Mouse (Mus musculus) c-Kit-positive CD71-positive TER-119-positive erythroid progenitor cells, embryonic 14.5 days (primary cell): ENCODE results near the gene Fam163b.

ENCODE experiments used
- DNase-seq: peaks from one replicate; pipeline ENCODE4 v3.0.0-alpha.2; 2013; ENCODE audit warnings: low spot score

The Fam163b gene

DNA sequence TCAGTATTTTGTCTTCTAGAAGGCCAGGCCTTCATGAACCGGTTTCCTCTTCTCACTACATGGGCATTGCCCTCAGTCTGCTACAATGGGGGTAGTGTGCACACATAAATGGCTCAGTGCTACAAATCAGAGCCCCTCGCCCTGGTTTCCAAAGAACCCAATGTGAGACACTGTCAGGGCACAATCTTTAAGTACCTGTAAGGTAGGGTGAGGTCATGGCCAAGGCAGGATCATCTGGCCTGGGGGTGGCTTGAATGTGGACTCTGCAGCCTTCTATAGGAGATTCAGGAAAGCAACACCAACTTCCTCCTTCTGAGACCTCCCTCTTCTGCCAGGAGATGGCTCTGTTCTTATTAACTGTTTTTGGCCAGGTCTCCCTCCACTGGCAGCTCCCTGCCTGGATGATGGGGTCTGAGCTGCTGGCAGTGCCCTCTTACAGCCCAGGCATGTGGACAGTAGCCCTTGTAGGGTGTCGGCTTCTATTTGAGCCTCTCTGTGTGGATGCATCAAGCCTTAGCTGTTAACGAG lies 55.7 kb downstream of the Fam163b start:
- no peak for DNase-seq

DNA sequence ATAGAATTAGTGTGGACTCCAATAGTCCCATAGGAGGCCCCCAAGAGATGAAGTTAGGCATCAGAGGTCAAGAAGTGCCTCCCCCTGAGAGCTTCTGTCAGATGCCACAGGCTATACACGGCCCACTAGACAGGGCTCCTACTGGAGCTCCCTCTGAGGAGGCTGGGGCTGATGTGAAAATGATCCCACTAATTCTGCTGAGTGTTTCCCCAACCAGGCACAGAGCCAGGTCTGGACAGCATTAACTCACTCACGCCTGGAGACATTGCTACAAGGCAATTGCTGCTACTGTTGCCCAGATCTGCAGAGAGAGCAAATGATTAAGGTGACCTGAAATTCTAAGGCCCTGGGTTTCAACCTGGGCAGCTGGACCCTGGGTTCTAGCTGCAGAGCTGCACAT lies 56.5 kb downstream of the Fam163b start:
- no peak for DNase-seq

DNA sequence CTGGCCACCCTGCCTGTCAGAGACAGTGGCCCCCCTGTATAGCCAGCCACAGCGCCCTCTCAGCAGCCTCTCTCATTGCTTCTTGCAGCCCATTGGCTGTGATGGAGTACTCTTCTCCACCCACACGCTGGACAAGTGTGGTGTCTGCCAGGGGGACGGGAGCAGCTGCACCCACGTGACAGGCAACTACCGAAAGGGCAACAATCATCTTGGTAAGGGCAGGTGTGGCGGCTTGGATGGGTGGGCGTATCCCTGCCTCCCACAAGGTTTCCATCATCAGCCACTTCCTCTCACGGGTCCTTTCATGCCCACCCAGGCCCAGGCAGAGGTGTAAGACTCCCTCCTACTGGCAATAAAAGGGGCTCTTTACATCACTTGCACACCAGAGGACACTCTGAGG lies 57.3 kb downstream of the Fam163b start:
- no peak for DNase-seq

DNA sequence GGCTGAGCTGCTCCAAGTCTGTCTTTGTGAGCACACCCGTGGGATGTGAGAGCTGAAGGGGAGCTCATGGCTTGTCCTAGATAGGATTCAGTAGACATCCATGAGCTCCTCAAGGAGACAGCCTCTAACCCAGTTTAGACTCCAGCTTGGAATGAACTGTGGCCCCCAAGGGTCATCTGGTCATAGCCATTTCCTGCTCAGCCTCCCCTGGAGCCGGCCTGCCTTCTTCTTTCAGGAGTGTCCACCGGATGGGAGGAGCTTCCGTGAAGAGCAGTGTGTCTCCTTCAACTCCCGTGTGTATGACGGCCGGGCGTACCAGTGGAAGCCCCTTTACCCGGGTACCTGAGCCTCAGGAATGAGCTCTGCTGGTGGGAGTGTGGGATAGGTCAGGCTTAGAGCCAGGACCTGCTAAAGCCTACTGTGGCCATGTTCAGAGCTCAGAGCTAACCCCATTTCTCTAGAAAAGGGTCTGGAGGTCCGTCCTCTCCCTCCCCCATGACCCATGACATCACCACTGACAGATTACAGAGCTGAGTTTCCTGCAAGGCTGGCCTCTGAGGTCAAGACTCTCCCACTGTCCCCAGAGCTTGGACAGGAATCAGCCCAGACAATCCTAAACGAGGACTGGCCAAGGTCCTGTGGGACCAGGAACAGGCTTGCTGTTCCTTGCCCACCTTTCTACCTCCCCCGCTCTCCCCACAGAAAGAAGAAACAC lies 58.4 kb downstream of the Fam163b start:
- DNase-seq: no peak

DNA sequence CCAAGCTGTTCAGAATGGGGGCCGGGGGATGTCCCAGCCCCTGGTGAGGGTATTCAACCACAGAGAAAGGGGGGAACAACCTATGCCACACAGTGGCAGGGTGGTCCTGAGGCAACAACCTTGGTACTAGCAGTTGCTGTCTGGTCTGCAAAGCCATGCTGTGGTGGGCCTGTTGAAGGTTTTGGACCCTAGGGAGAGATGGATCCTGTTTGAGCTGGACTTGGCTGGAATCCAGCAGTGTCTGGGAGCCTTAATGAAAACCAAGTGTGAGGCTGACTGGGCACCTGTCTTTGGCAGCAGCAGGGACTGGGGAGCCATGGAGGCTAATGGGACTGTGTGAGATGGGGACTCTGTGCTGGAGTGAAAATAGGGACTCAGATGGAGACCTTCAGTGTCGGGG lies 62.6 kb downstream of the Fam163b start:
- no peak for DNase-seq

DNA sequence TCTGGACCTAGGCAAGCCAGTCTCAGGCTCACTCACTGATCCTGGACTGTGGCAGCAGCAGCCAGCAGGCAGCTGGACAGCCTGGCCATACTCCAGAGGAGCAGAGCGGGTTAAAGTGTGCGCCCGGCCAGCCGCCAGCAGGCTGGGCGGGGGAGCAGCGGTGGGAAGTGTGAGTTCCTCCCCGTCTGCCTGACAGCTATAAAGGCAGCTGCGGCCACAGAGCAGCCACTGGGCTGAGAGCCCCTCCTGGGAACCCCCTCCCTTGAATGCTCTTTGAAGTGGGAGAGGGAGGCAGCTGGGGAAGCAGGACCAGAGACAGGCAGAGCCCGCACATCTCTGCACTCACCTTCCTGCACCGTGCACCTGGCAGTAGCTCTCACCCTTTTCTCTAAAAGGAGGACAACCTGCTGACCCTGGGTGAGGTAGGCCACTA lies 63.1 kb downstream of the Fam163b start, which contains the start of gene Adamtsl2:
Adamtsl2 (plus strand) TSS at position 228 of the 433 bp plus-strand sequence.
- no peak for DNase-seq

DNA sequence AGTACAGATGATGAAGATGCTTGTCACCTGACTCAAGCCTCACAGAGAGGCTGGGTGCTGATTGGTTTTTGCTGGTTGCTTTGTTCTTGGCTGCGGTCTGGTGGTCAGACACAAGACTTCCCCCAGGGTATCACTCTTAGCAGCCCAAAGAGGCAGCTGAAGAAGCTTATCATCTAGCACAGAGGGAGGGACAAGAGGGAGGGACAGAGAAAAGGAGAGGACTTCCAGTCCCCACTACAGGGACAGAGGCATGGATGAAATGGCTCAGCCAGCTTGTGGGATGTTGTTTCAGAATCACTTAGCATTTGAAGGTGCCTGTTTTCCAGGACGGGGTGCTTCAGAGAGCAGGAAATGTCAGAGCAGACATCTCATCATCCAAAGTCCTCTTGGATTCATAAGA lies 64.0 kb downstream of the Fam163b start:
- DNase-seq: no peak

DNA sequence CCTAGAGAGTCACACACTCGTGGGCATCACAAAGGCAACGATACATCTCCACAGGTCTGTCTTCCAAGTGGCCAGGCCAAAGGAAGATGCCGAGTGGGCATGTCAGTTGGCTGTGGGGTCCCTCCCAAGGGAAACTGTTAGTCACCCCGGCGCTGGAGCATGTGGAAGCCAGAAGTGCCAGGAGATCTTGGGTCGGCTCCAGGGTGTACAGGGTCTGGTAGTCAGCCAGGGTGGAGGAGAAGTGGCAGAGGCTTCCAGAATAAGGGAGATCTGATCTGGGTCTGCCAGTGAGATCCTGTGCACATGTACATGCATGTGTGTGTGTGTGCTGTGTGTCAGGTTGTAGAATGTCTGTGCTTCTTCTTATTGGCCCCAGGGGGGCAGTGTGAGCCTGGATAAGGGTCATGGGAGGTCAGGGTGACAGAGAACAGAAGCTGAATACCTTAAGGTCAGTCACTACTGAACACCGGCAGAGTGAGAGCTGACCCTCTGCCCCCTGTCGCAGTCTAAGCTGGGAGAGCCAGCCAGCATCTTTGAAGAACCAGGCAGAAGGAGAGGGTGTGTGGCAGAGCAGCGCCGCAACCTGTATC lies 64.5 kb downstream of the Fam163b start:
- no peak for DNase-seq

DNA sequence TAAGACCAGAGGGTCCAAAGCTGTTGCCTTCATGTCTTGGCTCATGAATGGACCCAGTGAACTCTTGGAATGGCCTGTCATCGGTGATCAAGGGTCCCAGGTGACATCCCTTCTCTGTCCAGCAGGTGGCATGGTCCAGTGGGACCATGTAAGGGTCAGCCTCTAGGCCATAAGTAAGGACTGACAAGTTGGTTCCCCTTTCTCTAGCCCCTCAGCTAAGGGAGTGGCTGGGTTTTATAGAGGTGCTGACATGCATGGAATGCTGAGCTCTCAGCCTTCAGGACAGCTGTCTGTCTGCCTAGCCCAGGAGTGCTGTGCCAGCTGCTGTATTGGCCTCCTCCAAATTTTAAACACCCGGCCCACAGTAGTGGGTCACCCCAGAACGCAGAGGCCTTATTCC lies 66.8 kb downstream of the Fam163b start:
- DNase-seq: peak; percentile 6

DNA sequence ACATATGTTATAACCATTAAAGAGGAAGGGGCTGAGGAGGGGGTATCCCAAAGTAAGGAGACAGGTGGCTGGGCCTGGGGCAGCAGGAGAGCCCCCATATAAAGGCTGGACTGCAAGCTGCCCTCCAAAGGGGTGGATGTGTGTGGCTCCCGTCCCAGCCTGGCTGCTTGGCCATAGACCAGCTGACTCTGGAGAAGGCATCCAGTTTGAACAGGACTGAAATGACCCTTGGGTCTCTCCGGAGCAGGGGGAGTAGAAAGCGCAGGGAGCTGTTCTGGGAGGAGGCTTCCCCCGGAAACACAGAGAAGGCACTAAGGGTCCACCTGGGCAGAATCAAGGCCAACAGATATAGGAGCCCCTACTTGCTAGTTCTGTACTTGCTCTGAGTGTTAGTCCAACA lies 67.5 kb downstream of the Fam163b start:
- no peak for DNase-seq

DNA sequence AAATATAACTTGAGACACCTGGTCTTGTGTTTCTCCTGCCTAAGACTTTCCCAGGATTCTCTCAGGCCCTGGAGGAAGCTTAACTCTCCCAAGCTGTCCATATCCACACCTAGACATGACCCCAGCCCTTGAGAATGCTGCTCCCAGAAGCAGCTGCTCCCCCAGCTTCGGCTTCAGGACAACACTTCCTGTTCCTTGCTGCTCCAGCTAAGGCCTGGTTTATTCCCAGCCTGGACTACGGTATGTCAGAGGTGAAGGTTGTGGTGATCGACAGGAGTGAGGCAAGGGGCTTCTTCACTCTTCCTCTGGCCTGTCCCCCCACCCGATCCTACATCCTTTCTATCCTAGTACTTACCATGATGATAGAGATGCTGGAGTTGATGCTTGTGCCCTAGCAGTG lies 68.9 kb downstream of the Fam163b start:
- DNase-seq: no peak

DNA sequence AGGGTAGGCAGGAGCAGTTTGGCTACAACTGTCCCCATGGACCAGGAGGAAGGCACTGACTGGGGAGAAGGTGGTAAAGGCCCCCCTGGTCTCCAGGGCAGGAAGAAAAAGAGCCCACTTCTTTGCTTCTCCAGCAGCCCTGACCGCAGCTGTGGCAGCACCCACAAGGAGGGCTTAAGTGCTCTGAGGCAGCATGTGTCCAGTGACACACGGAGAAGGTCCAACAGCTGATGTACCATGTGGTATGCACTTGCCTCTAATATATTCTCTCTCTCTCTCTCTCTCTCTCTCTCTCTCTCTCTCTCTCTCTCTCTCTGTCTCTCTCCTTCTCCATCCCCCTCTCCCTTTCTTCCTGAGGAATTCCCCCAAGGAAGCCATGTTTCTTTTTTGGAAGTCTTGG lies 70.3 kb downstream of the Fam163b start, which contains the start of gene Mymk:
Mymk (minus strand) TSS at position 202 of the 400 bp plus-strand sequence.
- no peak for DNase-seq

DNA sequence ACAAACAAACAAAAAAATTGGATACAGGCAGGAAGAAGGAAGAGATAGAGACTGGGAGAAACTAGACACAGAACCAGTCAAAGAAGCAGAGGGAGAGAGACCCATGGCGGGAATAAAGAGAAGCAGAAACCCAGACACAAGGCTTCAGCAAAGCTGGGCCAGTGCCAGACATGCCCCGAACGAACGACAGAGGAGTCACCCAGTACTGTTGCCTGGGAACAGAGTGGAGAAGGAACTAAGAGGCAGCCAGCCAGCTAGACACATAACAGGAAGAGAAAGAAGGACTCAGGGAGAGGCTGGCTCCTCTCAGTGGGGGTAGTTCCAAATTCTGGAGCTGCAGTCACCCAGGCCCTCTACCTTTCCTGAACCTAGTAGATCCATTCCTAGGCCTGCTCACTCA lies 71.2 kb downstream of the Fam163b start:
- no peak for DNase-seq

DNA sequence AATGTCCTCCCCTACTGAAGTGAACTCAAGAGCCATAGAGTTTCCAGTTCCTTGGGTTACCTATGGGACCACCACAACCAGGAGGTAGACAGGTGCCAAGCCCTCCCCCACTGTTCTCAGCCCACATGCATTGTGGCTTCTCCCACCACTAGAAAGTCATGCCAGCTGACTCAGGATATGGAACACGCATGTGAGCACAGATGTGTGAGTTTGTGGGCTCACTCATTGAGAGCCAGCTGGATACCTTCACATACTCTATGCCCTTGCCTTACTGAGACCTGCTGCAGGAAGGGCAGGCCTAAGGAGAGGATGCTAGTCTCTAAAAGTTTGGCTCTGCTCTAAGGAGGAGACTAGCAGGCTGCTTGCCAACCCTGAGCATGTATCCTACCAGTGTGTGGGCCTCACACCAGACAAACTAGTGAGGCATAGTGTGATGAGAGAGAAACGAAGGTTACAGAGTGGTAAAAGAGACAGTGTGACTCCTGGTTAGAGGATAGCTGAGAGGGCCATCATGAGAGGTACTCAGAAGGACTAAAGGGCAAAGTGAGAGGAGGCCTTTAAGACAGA lies 72.0 kb downstream of the Fam163b start:
- no peak for DNase-seq

DNA sequence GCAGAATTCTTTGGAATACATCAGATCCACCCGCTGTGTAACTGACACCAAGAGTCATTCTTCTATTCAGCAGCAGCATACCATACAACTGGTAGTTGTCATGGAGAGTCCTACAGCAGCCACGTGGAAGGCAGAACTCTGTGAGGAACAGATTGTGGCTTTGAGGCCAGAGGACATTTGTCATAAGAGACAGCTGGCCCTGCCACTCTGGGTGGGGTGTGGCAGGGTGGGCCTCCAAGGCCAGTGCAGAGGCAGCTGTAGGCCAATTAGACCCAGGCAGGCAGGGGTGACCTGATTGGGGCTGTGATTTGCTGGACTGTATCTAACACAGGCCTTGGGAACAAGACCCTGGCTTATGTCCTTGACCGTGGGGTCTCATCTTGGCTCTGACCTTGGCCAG lies 72.6 kb downstream of the Fam163b start:
- no peak for DNase-seq

DNA sequence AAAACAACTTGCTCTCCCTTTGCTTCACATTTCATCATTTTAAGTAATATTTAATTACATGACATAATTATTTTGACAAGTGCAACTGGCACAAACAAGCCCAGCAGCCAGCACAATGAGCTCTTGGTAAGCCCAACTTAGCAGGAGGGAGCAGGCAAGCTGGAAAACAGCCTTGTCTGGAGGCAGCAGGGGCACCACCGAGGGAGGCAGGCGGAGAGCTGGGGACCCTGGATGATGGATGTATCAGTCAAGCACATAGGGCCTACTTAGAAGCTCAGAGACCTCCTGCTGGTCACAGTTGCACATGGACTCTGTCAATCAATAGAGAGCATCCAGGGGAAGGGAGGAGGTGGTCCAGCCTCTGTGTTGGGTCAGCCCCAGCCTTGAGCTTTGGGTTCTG lies 74.3 kb downstream of the Fam163b start:
- no peak for DNase-seq

DNA sequence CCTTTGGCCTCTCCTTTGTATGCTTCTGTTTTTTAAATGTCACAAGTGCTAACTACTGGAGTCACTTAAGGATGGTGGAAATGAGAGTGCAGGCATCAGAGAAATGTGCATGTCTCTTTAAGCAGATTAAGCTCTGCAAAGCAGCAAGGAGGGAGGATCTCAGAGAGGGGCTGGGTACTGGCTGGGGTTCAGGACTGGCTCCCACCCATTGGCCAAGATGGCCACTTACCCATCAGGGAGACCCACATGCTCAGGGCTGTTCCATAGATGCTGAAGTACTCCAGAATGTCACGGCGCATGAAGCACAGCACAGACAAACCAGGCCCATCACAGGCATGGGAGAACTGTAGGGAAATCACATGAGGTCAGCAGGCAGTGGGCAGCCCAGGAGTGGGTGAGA lies 75.2 kb downstream of the Fam163b start:
- no peak for DNase-seq
